Mouse (Mus musculus) lung, postnatal 0 days (tissue): Measurements from ENCODE around the gene Cib2.

Source experiments
- CTCF ChIP-seq: IDR thresholded peaks from 2 replicates; pipeline ENCODE4 v1.5.1; 2016; ENCODE audit warnings: antibody characterized with exemption, mild to moderate bottlenecking
- EP300 ChIP-seq: IDR thresholded peaks from 2 replicates; pipeline ENCODE4 v1.6.1; 2016; ENCODE audit warnings: antibody characterized with exemption, mild to moderate bottlenecking, control low read depth

GRCm38 (mm10) chr9:54547536-54547935 is 12.5 kb downstream of the Cib2 start:
- no peak for TF ChIP-seq EP300
- peak; percentile 83 for TF ChIP-seq CTCF
